Mouse (Mus musculus) lung, adult 2 months (tissue): ENCODE data around the gene Gm26602.

ENCODE experiments used
- CTCF ChIP-seq: fragments of 200-500 bp; IDR thresholded peaks from 2 replicates; pipeline ENCODE4 v1.5.1; 2011; ENCODE audit warnings: mild to moderate bottlenecking, low read length, control low read depth; ENCODE audit not compliant: insufficient read depth
- POLR2A ChIP-seq: fragments of 200-500 bp; IDR thresholded peaks from 2 replicates; pipeline ENCODE4 v1.6.1; 2011; ENCODE audit warnings: low read depth, mild to moderate bottlenecking, control low read depth, low read length, borderline replicate concordance; ENCODE audit errors: extremely low read depth

DNA sequence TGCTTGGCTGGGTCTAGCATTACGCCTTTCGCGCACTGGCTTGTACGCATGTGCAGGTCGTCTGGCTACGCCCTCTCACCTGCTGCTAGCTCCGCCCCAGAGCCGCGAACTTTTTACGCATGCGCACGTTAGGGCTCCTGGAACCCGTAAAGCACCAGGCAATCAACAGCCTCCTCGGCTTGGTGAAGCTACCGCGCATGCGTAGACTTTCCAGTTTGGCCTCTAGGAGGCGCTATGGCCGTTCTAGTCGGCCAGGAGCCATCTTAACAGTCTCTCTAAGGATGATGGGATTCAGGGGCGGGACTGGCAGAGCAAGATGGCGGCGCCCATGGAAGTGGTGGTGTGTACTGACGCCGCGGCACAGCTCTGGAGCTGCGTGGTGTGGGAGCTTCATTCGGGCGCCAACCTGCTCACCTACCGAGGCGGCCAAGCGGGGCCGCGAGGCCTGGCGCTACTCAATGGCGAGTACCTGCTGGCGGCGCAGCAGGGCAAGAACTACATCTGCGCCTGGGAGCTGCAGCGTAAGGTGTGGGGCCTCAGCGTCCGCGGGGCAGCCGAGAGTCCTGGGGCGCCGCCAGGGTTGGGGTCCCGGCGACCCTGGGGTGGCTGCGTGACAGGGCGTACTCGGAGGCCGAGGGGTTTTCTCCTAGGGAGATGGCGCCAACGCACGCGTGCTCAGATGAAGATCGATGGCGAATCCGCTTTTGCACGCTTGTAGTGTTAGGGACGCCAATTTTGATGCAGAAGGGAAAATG, 49.4 kb downstream of the Gm26602 start, which contains the start of gene Wdr18:
- peak; percentile 88 for TF ChIP-seq CTCF
- TF ChIP-seq POLR2A: peak; percentile 44; the same call in 1 of the 2 replicates
